Comparison of ENCODE assay signal across 8 mouse cellular contexts in genomic region chr12:91684101-91684839, GRCm38 (mm10).
A peak's percentile ranks its signal among the peaks of the same experiment; 100 is the strongest.
DNase-seq lines count a peak whose midpoint lies in the region; ATAC-seq and TF ChIP-seq lines count a peak whose summit lies in the region.
"Had no signal": no experiment of that assay in that cellular context is flagged by ENCODE, and none has a peak within 500 bp of the region (broad histone marks: within the 10 kb centered on the region; RNA-seq: fewer than 3 reads in every experiment).

No protein-coding gene starts in this region.

- no peaks in the 10 kb centered on the region for H3K27me3 ChIP-seq in embryonic facial prominence, embryonic 11.5 days (ENCODE audit: control insufficient read depth, insufficient read depth, low read length)

- no peaks in the 10 kb centered on the region for H3K9me3 ChIP-seq in ES-E14 (ENCODE audit: control insufficient read depth, insufficient read depth, low read depth, low read length)
- H3K9me3 ChIP-seq in embryonic facial prominence, embryonic 11.5 days (replicated peaks; ENCODE audit: control insufficient read depth, low read length): no peaks in the 10 kb centered on the region

- peak overlapping the region; percentile 55 to 69 for H3K4me3 ChIP-seq in ES-E14 (ENCODE audit: insufficient read depth in 1 of 2, low read depth in 1 of 2, low read length in 2 of 2, poor library complexity in 1 of 2, severe bottlenecking in 1 of 2)
- H3K4me3 ChIP-seq in embryonic facial prominence, embryonic 11.5 days (ENCODE audit: low read depth, low read length): no peak overlapping the region; the same call in 1 of the 2 replicates
- H3K4me3 ChIP-seq: erythroblast, embryonic 14.5 days had no signal

- H3K4me2 ChIP-seq in embryonic facial prominence, embryonic 11.5 days (ENCODE audit: low read depth, low read length): peak overlapping the region; percentile 50

- peaks cover 12 to 28% of the 10 kb centered on the region in 2 experiments for H3K4me1 ChIP-seq in ES-E14 (ENCODE audit: control insufficient read depth in 2 of 2, insufficient read depth in 2 of 2, low read length in 2 of 2, poor library complexity in 1 of 2)
- peaks cover 3% of the 10 kb centered on the region for H3K4me1 ChIP-seq in embryonic facial prominence, embryonic 11.5 days (ENCODE audit: control insufficient read depth, insufficient read depth, low read length)

- peak overlapping the region; percentile 66 for H3K27ac ChIP-seq in ES-E14 (ENCODE audit: insufficient read depth, low read depth, low read length, poor library complexity, severe bottlenecking)
- 0 out of 2 replicates have a peak overlapping the region, but pooled peaks have one; percentile 9 for H3K27ac ChIP-seq in embryonic facial prominence, embryonic 11.5 days (replicated peaks; ENCODE audit: low read depth, low read length)

- no peak for ATAC-seq in embryonic facial prominence, embryonic 11.5 days (replicated peaks; ENCODE audit: insufficient number of reproducible peaks, low FRiP score, low TSS enrichment, low read depth)
- ATAC-seq in inflammation-experienced regulatory T-cells, adult 6 months: peak; percentile 56
- ATAC-seq in megakaryocyte, adult 5-6 weeks (ENCODE audit: poor library complexity, severe bottlenecking): peak; percentile 53

- H3K9ac ChIP-seq in ES-E14 (ENCODE audit: insufficient read depth, low read depth, low read length, poor library complexity, severe bottlenecking): peak overlapping the region; percentile 27; the same call in 1 of the 2 replicates
- peak overlapping the region; percentile 28; the same call in 1 of the 2 replicates for H3K9ac ChIP-seq in embryonic facial prominence, embryonic 11.5 days (replicated peaks; ENCODE audit: low read length)

- H3K36me3 ChIP-seq in ES-E14 (ENCODE audit: control insufficient read depth, insufficient read depth, low read length, poor library complexity, severe bottlenecking): no peaks in the 10 kb centered on the region
- H3K36me3 ChIP-seq in embryonic facial prominence, embryonic 11.5 days (replicated peaks; ENCODE audit: control insufficient read depth, insufficient read depth, low read depth, low read length): no peaks in the 10 kb centered on the region

- 17% methylated on average over 15 of the region's 15 CpGs for WGBS in embryonic facial prominence, embryonic 11.5 days

- in situ Hi-C loops in ES-E14 (cut with MboI; ENCODE audit: low sequenced_read_pairs in 2 of 2, unreplicated experiment in 2 of 2): no loop called here

- DNase-seq in CD4-positive, CD25-positive, alpha-beta regulatory T cell, adult 2 months (ENCODE audit: low read depth, low spot score): peak; percentile 62
- DNase-seq in ES-E14 (ENCODE audit: low read depth, low spot score): peak; percentile 55
- peak; percentile 65 for DNase-seq in embryonic facial prominence, embryonic 11.5 days (ENCODE audit: low spot score)
- peak; percentile 80 for DNase-seq in thymus, postnatal 0 days (ENCODE audit: low spot score)
- no peak for DNase-seq in spleen, postnatal 4 days (ENCODE audit: low spot score in 2 of 2)

TF ChIP-seq in ES-E14, 5 proteins besides CTCF, POLR2A, EP300 and RAD21:
- TF ChIP-seq HCFC1 (IDR thresholded peaks at IDR 0.05; ENCODE audit: borderline replicate concordance, insufficient read depth, low read length) (no peak), CHD2 (IDR thresholded peaks at IDR 0.05; ENCODE audit: low read depth, low read length) (0 out of 2 replicates have a peak, but pooled peaks have one; percentile 59)

Comparison
In these comparisons a context has a peak if more than half of its experiments do, and no peak if none do; other contexts are left out.
1. DNase-seq: peak in CD4-positive, CD25-positive, alpha-beta regulatory T cell, adult 2 months (single experiment), ES-E14 (single experiment), embryonic facial prominence, embryonic 11.5 days (single experiment) and thymus, postnatal 0 days (single experiment); none in spleen, postnatal 4 days (0 of 2).